Mouse (Mus musculus) kidney, postnatal 36 days (tissue): ENCODE measurements around the gene Col7a1.

Source experiments
- DNase-seq, 2 experiments: peaks; one replicate each; pipeline ENCODE4 v3.0.0; 2021 to 2022; ENCODE audit warnings: mixed read lengths in 2 of 2

Col7a1 gene

DNA sequence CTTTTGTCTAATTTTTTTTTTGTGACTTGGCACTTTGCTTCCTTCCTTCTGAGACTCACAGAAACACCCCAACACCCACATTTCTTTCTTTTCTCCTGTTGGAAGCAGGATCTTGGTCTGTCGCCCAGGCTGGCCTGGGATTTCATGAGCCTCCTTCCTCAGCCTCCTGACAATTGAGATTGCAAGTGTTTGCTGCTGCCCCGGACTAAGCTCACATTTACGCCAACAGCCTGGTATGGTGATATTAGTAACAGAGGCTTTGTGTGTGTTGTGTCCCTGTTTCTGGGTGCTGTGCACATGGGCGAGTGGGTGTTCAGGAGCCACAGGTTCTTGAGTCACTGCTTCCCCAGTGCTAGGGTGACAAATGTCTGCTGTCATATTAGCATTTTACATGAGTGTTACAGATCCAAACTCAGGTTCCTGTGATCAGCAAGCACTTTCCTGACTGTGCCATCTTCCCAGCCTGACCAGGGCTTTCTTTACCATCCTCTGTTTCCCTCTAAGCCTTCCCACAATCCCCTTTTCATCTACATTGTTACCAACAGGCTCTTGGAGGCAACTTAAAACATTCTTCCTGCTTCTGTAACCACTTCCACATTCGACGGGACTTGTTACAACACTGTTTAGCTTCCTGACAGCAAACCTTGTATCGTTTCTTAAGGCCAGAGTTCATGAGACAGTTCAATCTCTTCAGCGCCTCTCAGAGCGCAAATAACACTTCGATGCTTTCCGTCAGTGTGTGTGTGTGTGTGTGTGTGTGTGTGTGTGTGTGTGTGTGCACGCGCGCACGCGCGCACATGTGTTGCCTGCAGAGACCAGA is 69.7 kb downstream of the Col7a1 start:
- no peak for DNase-seq

GRCm38 (mm10) chr9:109027521-109027920 is 74.1 kb downstream of the Col7a1 start:
- no peak for DNase-seq

DNA sequence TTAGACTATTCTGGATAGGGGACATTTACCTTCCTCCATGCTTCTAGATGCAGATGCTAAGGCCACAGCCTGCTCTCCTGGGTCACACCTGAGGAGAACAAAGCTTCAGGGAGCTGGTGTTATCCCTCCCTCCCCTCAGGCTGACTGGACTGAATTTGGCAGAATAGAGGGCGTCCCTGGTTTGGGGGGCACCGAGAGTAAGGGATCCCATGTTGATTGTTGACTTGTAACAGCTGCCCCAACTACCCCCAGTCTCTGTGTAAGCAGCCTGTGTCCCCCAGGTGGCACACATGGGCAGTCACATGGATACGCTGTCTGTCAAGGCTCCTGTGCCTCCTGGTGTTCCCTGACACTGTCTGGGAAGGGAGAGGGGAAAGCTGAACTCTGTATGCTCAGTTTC is 75.0 kb downstream of the Col7a1 start:
- no peak for DNase-seq

- no peak for DNase-seq
Observed at GRCm38 (mm10) chr9:109028919-109029318, 75.5 kb downstream of the Col7a1 start.

DNA sequence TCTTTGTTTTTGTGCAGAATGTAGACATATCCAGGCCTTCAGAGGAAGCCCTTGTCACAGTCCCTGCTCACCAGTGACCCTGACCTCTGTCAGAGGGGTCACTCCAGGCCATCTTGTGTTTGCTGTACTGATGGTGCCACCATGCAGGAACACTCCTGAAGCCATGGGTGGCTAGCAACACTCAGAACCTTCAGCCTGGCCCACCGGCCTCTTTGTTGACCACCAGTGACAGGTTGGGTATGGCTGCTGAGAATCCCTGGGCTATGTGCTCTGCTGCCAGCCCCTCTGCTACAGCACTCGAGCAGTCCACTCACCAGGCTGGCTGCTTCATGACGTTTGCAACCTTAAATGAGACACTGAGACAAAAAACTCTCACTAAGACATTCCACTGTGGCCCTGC is 76.9 kb downstream of the Col7a1 start:
- no peak for DNase-seq

DNA sequence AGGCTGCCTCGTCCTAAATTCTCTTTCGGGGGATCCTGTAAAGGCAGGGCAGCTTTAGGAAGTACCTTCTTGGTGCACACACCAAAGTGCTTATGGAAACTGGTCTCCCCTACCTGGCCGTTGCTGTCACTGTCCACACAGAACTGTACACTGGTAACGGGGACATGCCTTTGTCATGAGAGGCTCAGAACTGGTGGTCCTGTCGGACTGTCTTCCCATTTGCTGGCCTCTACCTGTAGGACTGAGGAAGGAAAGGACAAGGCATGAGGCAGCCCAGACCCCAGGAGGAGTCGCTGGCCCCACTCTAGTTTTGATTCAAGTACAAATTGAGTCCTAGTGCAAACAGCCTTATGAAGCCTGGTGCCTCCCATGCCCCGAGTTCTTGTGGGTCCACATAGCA is 77.6 kb downstream of the Col7a1 start:
- no peak for DNase-seq

DNA sequence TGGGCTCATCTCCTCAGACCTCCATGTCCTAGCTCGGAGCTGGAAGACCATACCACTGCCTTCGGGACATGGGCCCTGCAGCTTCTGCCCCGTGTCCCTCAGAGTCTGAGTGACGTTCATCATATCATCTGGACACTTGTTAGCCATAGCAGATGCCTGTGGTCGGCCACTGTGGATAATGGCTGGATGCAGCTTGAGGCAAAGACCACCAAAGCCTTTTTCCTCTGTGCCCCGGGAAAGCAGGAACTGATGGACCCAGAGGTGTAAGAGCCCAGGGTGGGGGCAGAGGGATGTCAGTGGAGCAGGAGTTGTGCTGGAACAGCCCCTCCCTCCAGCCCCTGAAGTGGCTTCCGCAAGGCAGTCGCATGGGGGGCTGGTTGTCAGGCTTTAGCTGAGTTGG is 78.3 kb downstream of the Col7a1 start:
- DNase-seq: peak in 1 of 2 experiments; percentile 0

DNA sequence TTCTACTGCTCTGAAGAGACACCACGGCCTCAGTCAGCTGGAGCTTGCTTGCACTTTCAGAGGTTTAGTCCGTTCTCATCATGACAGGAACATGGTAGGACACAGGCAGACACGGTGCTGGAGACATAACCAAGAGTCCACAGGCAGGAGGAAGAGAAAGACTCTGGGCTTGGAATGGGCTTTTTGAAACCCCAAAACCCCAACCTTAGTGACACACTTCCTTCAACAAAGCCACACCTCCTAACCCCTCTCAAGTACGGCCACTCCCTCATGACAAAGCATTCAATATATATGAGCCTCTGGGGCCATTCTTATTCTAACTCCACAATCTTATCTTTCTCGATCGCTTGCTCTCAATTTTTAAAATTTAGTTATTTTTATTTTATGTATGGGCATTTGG is 79.0 kb downstream of the Col7a1 start:
- no peak for DNase-seq
